Comparison of ENCODE assay signal across 21 mouse cellular contexts in genomic region chr3:28162346-28162745, GRCm38 (mm10).
A peak's percentile ranks its signal among the peaks of the same experiment; 100 is the strongest.
DNase-seq lines count a peak whose midpoint lies in the region; ATAC-seq lines count a peak whose summit lies in the region.
"Had no signal": no experiment of that assay in that cellular context is flagged by ENCODE, and none has a peak within 500 bp of the region (broad histone marks: within the 10 kb centered on the region; RNA-seq: fewer than 3 reads in every experiment).

No protein-coding gene starts in this region.

- H3K27ac ChIP-seq in heart, embryonic 10.5 days = no peak overlapping the region
- H3K27ac ChIP-seq in neural tube, embryonic 15.5 days (replicated peaks) = no peak overlapping the region
- H3K27ac ChIP-seq: embryonic facial prominence, embryonic 13.5 days; embryonic facial prominence, embryonic 15.5 days; forebrain, embryonic 10.5 days; forebrain, embryonic 12.5 days had no signal

- H3K4me3 ChIP-seq in heart, embryonic 10.5 days = no peak overlapping the region
- H3K4me3 ChIP-seq in neural tube, embryonic 15.5 days (replicated peaks) = no peak overlapping the region
- H3K4me3 ChIP-seq: embryonic facial prominence, embryonic 13.5 days; embryonic facial prominence, embryonic 15.5 days; erythroblast, embryonic 14.5 days; forebrain, embryonic 10.5 days; forebrain, embryonic 12.5 days had no signal

- H3K4me2 ChIP-seq in neural tube, embryonic 15.5 days = no peak overlapping the region
- H3K4me2 ChIP-seq: embryonic facial prominence, embryonic 13.5 days; embryonic facial prominence, embryonic 15.5 days; forebrain, embryonic 12.5 days had no signal

- H3K27me3 ChIP-seq in heart, embryonic 10.5 days (ENCODE audit: insufficient read depth, poor library complexity, severe bottlenecking) = no peaks in the 10 kb centered on the region
- H3K27me3 ChIP-seq in neural tube, embryonic 15.5 days (replicated peaks) = no peaks in the 10 kb centered on the region
- H3K27me3 ChIP-seq: embryonic facial prominence, embryonic 13.5 days; forebrain, embryonic 12.5 days had no signal

- H3K4me1 ChIP-seq in heart, embryonic 10.5 days = no peaks in the 10 kb centered on the region
- no peaks in the 10 kb centered on the region for H3K4me1 ChIP-seq in neural tube, embryonic 15.5 days
- H3K4me1 ChIP-seq: embryonic facial prominence, embryonic 13.5 days; embryonic facial prominence, embryonic 15.5 days; forebrain, embryonic 10.5 days; forebrain, embryonic 12.5 days had no signal

- H3K9me3 ChIP-seq in heart, embryonic 10.5 days = no peaks in the 10 kb centered on the region
- no peaks in the 10 kb centered on the region for H3K9me3 ChIP-seq in neural tube, embryonic 15.5 days (replicated peaks)
- H3K9me3 ChIP-seq: embryonic facial prominence, embryonic 13.5 days; embryonic facial prominence, embryonic 15.5 days; forebrain, embryonic 10.5 days; forebrain, embryonic 12.5 days had no signal

- no peaks in the 10 kb centered on the region for H3K36me3 ChIP-seq in heart, embryonic 10.5 days
- no peaks in the 10 kb centered on the region for H3K36me3 ChIP-seq in neural tube, embryonic 15.5 days
- H3K36me3 ChIP-seq: embryonic facial prominence, embryonic 13.5 days; embryonic facial prominence, embryonic 15.5 days; forebrain, embryonic 10.5 days; forebrain, embryonic 12.5 days had no signal

- DNase-seq in heart, embryonic 10.5 days (ENCODE audit: low spot score) = peak; percentile 64
- no peak for DNase-seq in heart, postnatal 14 days
- peak; percentile 5 for DNase-seq in neural tube, embryonic 10.5 days (ENCODE audit: extremely low spot score, low spot score)
- DNase-seq: adrenal gland, adult 2 months; adrenal gland, postnatal 10 days; adrenal gland, postnatal 25 days; cerebellum, adult 11 months; cerebellum, adult 18-20 months; cerebellum, adult 8-10 months; cerebellum, adult 9-11 months; cerebellum, postnatal 14 days; cerebellum, postnatal 36 days; embryo, embryonic 11 days had no signal

- H3K9ac ChIP-seq in neural tube, embryonic 15.5 days (replicated peaks) = no peak overlapping the region
- H3K9ac ChIP-seq: embryonic facial prominence, embryonic 13.5 days; embryonic facial prominence, embryonic 15.5 days; forebrain, embryonic 12.5 days had no signal

- no peak for ATAC-seq in neural tube, embryonic 15.5 days (ENCODE audit: low FRiP score)
- ATAC-seq: forebrain, embryonic 14.5 days; forebrain, embryonic 16.5 days had no signal

- intact Hi-C loops in heart, postnatal 14 days (cut with DNase I) = no loop called here

- 89% methylated on average over 4 of the region's 4 CpGs for WGBS in heart, embryonic 10.5 days
- 97% methylated on average over 4 of the region's 4 CpGs for WGBS in neural tube, embryonic 15.5 days

Comparison
In these comparisons a context has a peak if more than half of its experiments do, and no peak if none do; other contexts are left out.
1. DNase-seq: peak in heart, embryonic 10.5 days (single experiment) and neural tube, embryonic 10.5 days (single experiment); none in heart, postnatal 14 days (0 of 2).